Mouse (Mus musculus) limb, embryonic 13.5 days (tissue): ENCODE measurements around the gene Lrrc4c. TPM values are rescaled to one million over a fixed set of nuclear protein-coding genes. Genes with fewer than 3 reads are reported as not detected.

ENCODE experiments used
- ATAC-seq: fragments of 200-750 bp; cut with Nextera tagmentation; 2 replicates; pipeline ENCODE4 v1.8.0; 2017; ENCODE audit warnings: low read depth, moderate number of reproducible peaks, moderate TSS enrichment; ENCODE audit not compliant: low FRiP score
- H3K27ac ChIP-seq: fragments of 300-500 bp; sonication (generic); 2 replicates; pipeline ENCODE4 v1.5.1; 2015; ENCODE audit warnings: inconsistent platforms, mild to moderate bottlenecking, moderate library complexity
- H3K27me3 ChIP-seq: fragments of 300-500 bp; sonication (generic); 2 replicates; pipeline ENCODE4 v1.6.1; 2015; ENCODE audit warnings: mild to moderate bottlenecking, inconsistent platforms
- H3K36me3 ChIP-seq: fragments of 300-500 bp; sonication (generic); 2 replicates; pipeline ENCODE4 v1.6.1; 2015; ENCODE audit warnings: inconsistent platforms, mild to moderate bottlenecking, moderate library complexity
- H3K4me1 ChIP-seq: fragments of 300-500 bp; sonication (generic); 2 replicates; pipeline ENCODE4 v1.6.1; 2015; ENCODE audit warnings: inconsistent platforms
- H3K4me2 ChIP-seq: fragments of 300-500 bp; sonication (generic); replicated peaks from 2 replicates; pipeline ENCODE4 v1.6.1; 2015; ENCODE audit warnings: inconsistent platforms, mild to moderate bottlenecking, moderate library complexity
- H3K4me3 ChIP-seq: fragments of 300-500 bp; sonication (generic); 2 replicates; pipeline ENCODE4 v1.5.1; 2015; ENCODE audit warnings: moderate library complexity, mild to moderate bottlenecking, inconsistent platforms
- H3K9ac ChIP-seq: fragments of 300-500 bp; sonication (generic); 2 replicates; pipeline ENCODE4 v1.6.1; 2015; ENCODE audit warnings: mild to moderate bottlenecking, inconsistent platforms
- H3K9me3 ChIP-seq: fragments of 300-500 bp; sonication (generic); 2 replicates; pipeline ENCODE4 v1.6.1; 2016; ENCODE audit warnings: inconsistent platforms
- WGBS: fragments of 180-500 bp; shearing (Covaris S2); methylation state at CpG from one replicate; pipeline ENCODE4 v1.1.7; 2015; 5-methylcytosine and 5-hydroxymethylcytosine counted together
- polyA plus RNA-seq: library from polyadenylated mRNA; unstranded; fragments of >200 nt; fragmentation: Nextera tagmentation; extraction: Ambion mirVana; gene quantifications from 2 replicates; pipeline ENCODE4 v1.2.1, GENCODE M21; 2015

Lrrc4c gene
- polyA plus RNA-seq, 1 experiment from 2014 or later = 2.8 TPM

- H3K27me3 ChIP-seq = no peaks in the 10 kb centered on the region
- H3K4me1 ChIP-seq = no peaks in the 10 kb centered on the region
- no peak overlapping the region for H3K4me3 ChIP-seq
- no peaks in the 10 kb centered on the region for H3K36me3 ChIP-seq
- H3K9me3 ChIP-seq = no peaks in the 10 kb centered on the region
- no peak for ATAC-seq
- no peak overlapping the region for H3K4me2 ChIP-seq
- H3K9ac ChIP-seq = no peak overlapping the region
- H3K27ac ChIP-seq = no peak overlapping the region
Measured at GRCm38 (mm10) chr2:96723395-96723794, 405.4 kb downstream of the Lrrc4c start.

GRCm38 (mm10) chr2:96736081-96736480, 418.1 kb downstream of the Lrrc4c start:
- no peaks in the 10 kb centered on the region for H3K4me1 ChIP-seq
- H3K36me3 ChIP-seq = no peaks in the 10 kb centered on the region
- H3K4me3 ChIP-seq = no peak overlapping the region
- H3K9me3 ChIP-seq = no peaks in the 10 kb centered on the region
- no peaks in the 10 kb centered on the region for H3K27me3 ChIP-seq
- no peak for ATAC-seq
- H3K27ac ChIP-seq = no peak overlapping the region
- H3K4me2 ChIP-seq = no peak overlapping the region
- H3K9ac ChIP-seq = no peak overlapping the region

GRCm38 (mm10) chr2:96755066-96755465, 437.1 kb downstream of the Lrrc4c start:
- H3K9ac ChIP-seq = no peak overlapping the region
- H3K4me1 ChIP-seq = no peaks in the 10 kb centered on the region
- H3K4me3 ChIP-seq = no peak overlapping the region
- H3K9me3 ChIP-seq = no peaks in the 10 kb centered on the region
- no peaks in the 10 kb centered on the region for H3K27me3 ChIP-seq
- no peak for ATAC-seq
- H3K36me3 ChIP-seq = no peaks in the 10 kb centered on the region
- no peak overlapping the region for H3K27ac ChIP-seq
- H3K4me2 ChIP-seq = no peak overlapping the region

DNA sequence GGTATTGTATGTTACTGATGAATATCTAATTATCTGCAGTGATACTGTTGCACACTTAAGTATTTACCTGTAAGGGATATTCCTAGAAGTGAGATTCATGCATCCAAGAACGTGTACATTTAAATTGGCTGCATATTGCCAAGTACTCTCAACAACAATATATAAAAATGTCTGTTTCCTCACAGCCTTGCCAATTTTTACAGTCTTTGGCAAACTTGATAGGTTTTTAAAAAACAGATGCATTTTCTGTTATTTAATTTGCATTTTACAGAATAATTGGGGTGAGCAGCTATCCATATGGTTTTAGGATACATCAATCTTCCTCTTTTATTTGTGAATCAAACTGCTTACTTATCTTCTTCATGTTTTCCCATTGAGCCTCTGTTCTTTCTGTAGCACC, 439.7 kb downstream of the Lrrc4c start:
- H3K27me3 ChIP-seq = no peaks in the 10 kb centered on the region
- 54% methylated on average over 1 of the region's 1 CpGs for WGBS
- H3K4me3 ChIP-seq = no peak overlapping the region
- no peak overlapping the region for H3K27ac ChIP-seq
- H3K4me2 ChIP-seq = no peak overlapping the region
- no peaks in the 10 kb centered on the region for H3K9me3 ChIP-seq
- no peak overlapping the region for H3K9ac ChIP-seq
- H3K36me3 ChIP-seq = no peaks in the 10 kb centered on the region
- no peaks in the 10 kb centered on the region for H3K4me1 ChIP-seq
- ATAC-seq = no peak

- no peaks in the 10 kb centered on the region for H3K9me3 ChIP-seq
- no peak overlapping the region for H3K4me2 ChIP-seq
- H3K27ac ChIP-seq = no peak overlapping the region
- no peaks in the 10 kb centered on the region for H3K27me3 ChIP-seq
- WGBS = 79% methylated on average over 5 of the region's 5 CpGs
- no peak overlapping the region for H3K9ac ChIP-seq
- ATAC-seq = no peak
- no peak overlapping the region for H3K4me3 ChIP-seq
- H3K36me3 ChIP-seq = no peaks in the 10 kb centered on the region
- no peaks in the 10 kb centered on the region for H3K4me1 ChIP-seq
Measured at GRCm38 (mm10) chr2:96763538-96763937, 445.6 kb downstream of the Lrrc4c start.

GRCm38 (mm10) chr2:96775376-96775775, 457.4 kb downstream of the Lrrc4c start:
- Histone ChIP-seq H3K4me2 (no peak overlapping the region), H3K27ac (no peak overlapping the region), H3K4me1 (no peaks in the 10 kb centered on the region), H3K4me3 (no peak overlapping the region), H3K36me3 (no peaks in the 10 kb centered on the region), H3K9me3 (no peaks in the 10 kb centered on the region), H3K27me3 (no peaks in the 10 kb centered on the region), H3K9ac (no peak overlapping the region)
- ATAC-seq = no peak

DNA sequence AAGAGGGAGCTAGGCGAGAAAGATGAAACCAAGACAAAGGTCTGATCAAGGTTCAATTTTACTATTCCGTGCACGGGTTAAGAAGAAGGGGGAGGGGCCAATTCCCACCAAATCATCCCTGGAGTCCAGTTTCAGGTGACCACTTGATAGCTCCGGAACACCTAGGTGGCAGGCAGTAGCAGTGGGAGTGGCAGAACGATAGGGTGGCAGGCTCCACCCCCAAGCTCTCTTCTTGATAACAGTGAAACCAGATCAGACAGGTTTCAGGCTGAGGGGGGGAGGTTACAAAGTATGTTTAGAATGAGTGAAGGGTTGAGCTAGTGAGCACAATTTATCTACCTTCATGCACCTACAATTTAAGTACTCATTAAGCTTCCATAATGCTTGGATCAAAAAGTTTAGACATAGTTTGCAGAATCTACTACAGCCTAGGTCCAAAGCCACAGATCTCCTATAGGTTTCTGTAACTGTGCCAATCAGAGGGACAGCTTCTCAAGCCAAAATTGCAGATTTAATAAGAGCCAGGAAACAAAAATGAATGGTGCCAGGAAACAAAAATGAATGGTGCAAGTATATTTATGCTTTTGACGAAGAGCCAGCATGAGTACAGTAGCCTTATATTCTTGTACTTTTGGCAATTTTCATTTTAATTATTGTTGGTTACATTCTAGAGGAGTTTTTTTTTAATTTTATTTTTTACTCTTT, 478.9 kb downstream of the Lrrc4c start:
- H3K4me1 ChIP-seq = no peaks in the 10 kb centered on the region
- H3K4me3 ChIP-seq = no peak overlapping the region
- H3K9ac ChIP-seq = no peak overlapping the region
- no peak overlapping the region for H3K4me2 ChIP-seq
- no peak overlapping the region for H3K27ac ChIP-seq
- no peaks in the 10 kb centered on the region for H3K9me3 ChIP-seq
- no peaks in the 10 kb centered on the region for H3K27me3 ChIP-seq
- 39% methylated on average over 6 of the region's 6 CpGs for WGBS
- ATAC-seq = no peak
- H3K36me3 ChIP-seq = no peaks in the 10 kb centered on the region

DNA sequence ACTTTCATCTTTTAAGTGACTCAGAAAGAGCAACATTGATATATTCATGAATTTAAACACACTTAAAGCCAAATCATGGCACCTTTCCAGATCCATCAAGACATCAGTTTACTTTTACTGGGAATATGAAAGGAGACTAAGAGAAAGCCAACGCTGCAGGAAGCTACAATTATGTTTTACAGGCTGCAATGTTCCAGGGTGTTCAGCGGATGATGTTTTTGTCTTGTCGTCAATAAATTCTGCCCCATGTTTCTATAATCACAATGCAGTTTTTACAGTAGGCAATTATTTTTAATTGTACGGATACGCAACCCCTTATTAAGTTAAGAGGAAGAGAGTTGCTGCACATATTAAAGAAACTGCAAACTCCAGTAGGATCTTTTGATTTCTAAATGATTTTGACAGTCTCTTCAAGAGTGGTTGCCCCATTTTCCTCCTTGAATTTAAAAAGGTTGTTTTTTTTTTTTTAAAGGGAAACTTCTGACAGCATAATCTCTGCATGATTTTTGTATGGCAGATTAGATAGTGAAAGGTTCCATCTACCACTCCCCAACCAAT, 532.9 kb downstream of the Lrrc4c start:
- Histone ChIP-seq H3K36me3 (no peaks in the 10 kb centered on the region), H3K4me2 (no peak overlapping the region), H3K9ac (no peak overlapping the region), H3K9me3 (no peaks in the 10 kb centered on the region), H3K27me3 (no peaks in the 10 kb centered on the region), H3K4me1 (no peaks in the 10 kb centered on the region), H3K27ac (no peak overlapping the region), H3K4me3 (no peak overlapping the region)
- no peak for ATAC-seq
- 74% methylated on average over 5 of the region's 5 CpGs for WGBS

DNA sequence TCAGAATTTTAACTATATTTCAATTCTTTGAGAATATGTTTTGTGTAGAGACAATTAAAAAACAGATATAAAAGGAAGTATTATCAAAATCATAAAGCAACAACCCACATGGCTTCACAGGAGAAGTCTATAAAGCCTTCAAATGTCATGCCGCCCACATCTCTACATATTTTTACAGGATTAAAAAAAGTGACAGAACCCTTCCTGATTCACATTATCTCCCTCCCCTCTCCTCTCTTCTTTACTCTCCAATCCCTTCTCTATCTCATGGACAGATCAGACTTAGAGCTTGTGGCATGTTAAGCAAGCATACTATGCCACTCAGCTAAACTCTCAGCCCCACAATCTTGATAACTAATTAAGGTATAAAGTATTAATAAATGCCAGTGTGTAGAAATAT, 535.8 kb downstream of the Lrrc4c start:
- Histone ChIP-seq H3K4me3 (no peak overlapping the region), H3K9ac (no peak overlapping the region), H3K4me1 (no peaks in the 10 kb centered on the region), H3K4me2 (no peak overlapping the region), H3K27ac (no peak overlapping the region), H3K9me3 (no peaks in the 10 kb centered on the region), H3K36me3 (no peaks in the 10 kb centered on the region), H3K27me3 (no peaks in the 10 kb centered on the region)
- WGBS = 86% methylated on average over 1 of the region's 1 CpGs
- ATAC-seq = no peak

DNA sequence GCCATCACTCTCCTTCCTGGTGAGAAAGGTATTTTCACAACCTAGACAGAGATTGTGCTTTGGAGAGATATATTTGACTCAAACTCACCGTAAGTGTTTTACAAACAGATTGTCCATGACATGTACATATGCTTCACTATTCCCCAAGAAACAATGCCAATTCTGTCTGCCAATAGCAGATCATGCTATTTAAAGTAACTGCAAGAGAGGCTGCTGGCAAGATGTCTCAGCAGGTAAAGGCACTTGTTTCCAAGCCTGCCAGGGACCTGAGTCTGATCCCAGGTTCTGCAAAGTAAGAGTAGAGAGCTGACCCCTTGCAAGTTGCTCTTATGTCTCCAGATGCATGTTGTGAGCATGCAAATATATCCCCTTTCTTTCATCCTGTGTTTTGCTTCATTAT, 558.1 kb downstream of the Lrrc4c start:
- WGBS = 95% methylated on average over 1 of the region's 1 CpGs
- Histone ChIP-seq H3K9ac (no peak overlapping the region), H3K4me1 (no peaks in the 10 kb centered on the region), H3K36me3 (no peaks in the 10 kb centered on the region), H3K27ac (no peak overlapping the region), H3K4me3 (no peak overlapping the region), H3K27me3 (no peaks in the 10 kb centered on the region), H3K4me2 (no peak overlapping the region), H3K9me3 (no peaks in the 10 kb centered on the region)
- ATAC-seq = no peak

DNA sequence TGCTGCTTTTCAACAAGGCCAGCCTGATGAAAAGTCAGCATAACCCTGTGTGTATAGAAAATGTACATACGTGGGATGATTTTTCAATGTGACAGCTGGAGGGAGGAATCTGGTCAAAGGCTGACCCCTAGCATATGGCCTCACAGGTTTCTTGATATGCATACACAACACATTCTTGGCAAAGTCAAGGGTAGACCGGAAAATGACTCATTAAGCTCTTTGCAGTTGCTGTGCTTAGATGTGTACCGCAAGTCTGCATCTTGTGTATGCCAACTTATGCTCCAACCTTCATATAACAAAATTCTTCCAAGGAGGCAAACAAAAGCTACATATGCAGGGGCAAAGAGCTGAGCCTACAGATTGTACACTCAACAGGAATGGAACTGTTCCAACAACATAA, 631.6 kb downstream of the Lrrc4c start:
- Histone ChIP-seq H3K27ac (no peak overlapping the region), H3K4me2 (no peak overlapping the region), H3K9me3 (no peaks in the 10 kb centered on the region), H3K4me1 (no peaks in the 10 kb centered on the region), H3K9ac (no peak overlapping the region), H3K27me3 (no peaks in the 10 kb centered on the region), H3K4me3 (no peak overlapping the region), H3K36me3 (no peaks in the 10 kb centered on the region)
- WGBS = 85% methylated on average over 3 of the region's 3 CpGs
- no peak for ATAC-seq

GRCm38 (mm10) chr2:96999521-96999920, 681.6 kb downstream of the Lrrc4c start:
- Histone ChIP-seq H3K4me1 (no peaks in the 10 kb centered on the region), H3K27me3 (no peaks in the 10 kb centered on the region), H3K4me2 (no peak overlapping the region), H3K9me3 (no peaks in the 10 kb centered on the region), H3K9ac (no peak overlapping the region), H3K27ac (no peak overlapping the region), H3K4me3 (no peak overlapping the region), H3K36me3 (no peaks in the 10 kb centered on the region)
- ATAC-seq = no peak

DNA sequence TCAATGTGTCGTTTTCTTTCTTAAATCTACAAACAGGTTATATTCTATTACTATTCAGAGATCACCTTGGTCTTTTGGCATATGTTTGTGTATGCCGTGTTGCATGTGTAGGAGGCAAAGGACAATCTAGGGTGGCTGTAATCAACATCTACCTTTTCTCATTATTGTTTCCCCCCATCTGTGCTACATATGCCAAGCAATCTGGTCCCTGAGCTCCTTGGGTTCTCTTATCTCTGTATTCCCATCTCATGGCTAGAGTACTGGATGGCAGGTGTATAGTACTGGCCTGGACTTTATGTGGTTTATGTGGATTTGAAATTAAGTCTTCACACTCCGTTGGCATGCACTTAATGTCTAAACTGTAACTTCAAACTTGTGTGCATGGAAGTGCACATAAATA, 700.4 kb downstream of the Lrrc4c start:
- no peaks in the 10 kb centered on the region for H3K27me3 ChIP-seq
- no peak overlapping the region for H3K4me3 ChIP-seq
- no peak overlapping the region for H3K4me2 ChIP-seq
- H3K36me3 ChIP-seq = no peaks in the 10 kb centered on the region
- WGBS = 82% methylated on average over 3 of the region's 3 CpGs
- H3K27ac ChIP-seq = no peak overlapping the region
- ATAC-seq = no peak
- H3K4me1 ChIP-seq = no peaks in the 10 kb centered on the region
- H3K9ac ChIP-seq = no peak overlapping the region
- no peaks in the 10 kb centered on the region for H3K9me3 ChIP-seq
